Mouse (Mus musculus): ENCODE data around the gene Tor4a.

GRCm38 (mm10) chr2:25145346-25145745, 51.3 kb downstream of the Tor4a start:
- TF ChIP-seq CTCF (IDR thresholded peaks at IDR 0.05; ENCODE audit: extremely low read depth, insufficient read length, insufficient replicate concordance, low read depth, low read length) (no peak), POLR2A (IDR thresholded peaks at IDR 0.05; ENCODE audit: low read depth, low read length) (no peak)

All from small intestine, adult 2 months (tissue).